Mouse (Mus musculus): Measurements from ENCODE around the gene Syndig1l. TPM values are rescaled to one million over a fixed set of nuclear protein-coding genes. Genes with fewer than 3 reads are reported as not detected.

The Syndig1l gene
- polyA plus RNA-seq, 1 experiment from 2014 or later = not detected

DNA sequence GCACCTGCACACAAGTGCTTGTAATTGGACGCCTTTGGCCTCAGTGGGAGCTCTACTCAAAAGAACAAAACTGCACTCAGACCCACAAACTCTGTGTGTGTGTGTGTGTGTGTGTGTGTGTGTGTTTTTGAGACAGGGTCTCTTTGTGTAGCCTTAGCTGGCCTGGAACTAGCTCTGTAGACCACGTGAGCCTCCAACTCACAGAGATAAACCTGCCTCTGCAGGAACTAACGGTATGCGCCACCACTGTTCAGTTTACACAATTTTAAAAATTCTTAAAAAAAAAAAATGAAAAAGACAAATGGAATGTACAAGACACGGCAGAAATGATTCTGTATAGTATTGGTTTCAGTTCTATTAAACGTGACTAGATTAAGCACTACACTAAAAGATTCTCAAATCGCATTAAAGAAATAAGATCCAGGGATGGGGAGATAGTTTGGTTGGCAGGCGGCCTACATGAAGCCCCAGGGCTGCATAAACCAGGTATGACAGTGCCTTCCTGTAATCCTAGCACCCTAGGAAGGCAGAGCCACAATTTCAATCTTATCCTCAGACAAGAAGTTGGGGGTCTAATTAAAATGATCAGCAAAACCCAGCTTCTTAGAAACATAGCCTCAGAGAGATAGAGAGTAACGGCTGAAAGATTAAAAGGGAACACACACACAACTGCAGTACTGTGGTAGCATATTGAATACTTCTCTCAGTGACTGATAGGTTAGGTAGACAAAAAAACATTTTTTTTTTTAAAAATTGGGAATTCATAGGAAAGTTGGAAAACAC, 20.0 kb upstream of the Syndig1l start:
- H3K4me2 ChIP-seq (replicated peaks; ENCODE audit: low read depth, low read length) = no peak overlapping the region
- no peaks in the 10 kb centered on the region for H3K4me1 ChIP-seq (ENCODE audit: control insufficient read depth, insufficient read depth, low read length)
- H3K4me3 ChIP-seq (ENCODE audit: low read length) = no peak overlapping the region
- H3K36me3 ChIP-seq (ENCODE audit: control insufficient read depth, insufficient read depth, low read length) = no peaks in the 10 kb centered on the region
- WGBS = 87% methylated on average over 9 of the region's 9 CpGs
- no peaks in the 10 kb centered on the region for H3K9me3 ChIP-seq (ENCODE audit: control insufficient read depth, low read length)
- H3K27ac ChIP-seq (ENCODE audit: low read depth, low read length) = no peak overlapping the region
- peaks cover under 1% of the 10 kb centered on the region; the same call in 1 of the 2 replicates for H3K27me3 ChIP-seq (ENCODE audit: control insufficient read depth, insufficient read depth, low read length)
- no peak overlapping the region for H3K9ac ChIP-seq (ENCODE audit: low read depth, low read length)
- ATAC-seq (ENCODE audit: low FRiP score, low TSS enrichment) = no peak

DNA sequence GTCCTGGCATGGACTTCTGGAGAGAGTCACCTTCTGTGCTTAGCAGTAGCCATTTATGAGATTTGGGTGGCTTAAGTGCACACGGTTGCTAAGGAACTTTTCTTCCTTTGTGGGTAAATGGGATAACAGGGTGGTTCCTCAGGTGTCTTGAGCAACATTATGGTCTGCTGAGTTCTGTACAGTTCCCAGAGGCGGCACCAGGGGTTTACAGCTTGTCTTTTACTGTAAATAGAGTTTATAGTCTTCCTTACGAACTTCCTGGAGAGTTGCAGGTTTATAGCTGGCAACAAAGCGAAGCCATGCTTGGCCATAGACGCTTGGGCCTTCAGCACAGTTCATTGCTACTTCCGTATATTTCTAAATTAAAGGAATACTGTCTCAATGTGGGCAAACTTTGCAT, 15.9 kb upstream of the Syndig1l start:
- Histone ChIP-seq H3K4me1 (ENCODE audit: control insufficient read depth, insufficient read depth, low read length) (no peaks in the 10 kb centered on the region), H3K4me3 (ENCODE audit: low read length) (no peak overlapping the region), H3K27ac (ENCODE audit: low read depth, low read length) (no peak overlapping the region), H3K4me2 (replicated peaks; ENCODE audit: low read depth, low read length) (no peak overlapping the region), H3K9me3 (ENCODE audit: control insufficient read depth, low read length) (no peaks in the 10 kb centered on the region), H3K9ac (ENCODE audit: low read depth, low read length) (no peak overlapping the region), H3K36me3 (ENCODE audit: control insufficient read depth, insufficient read depth, low read length) (no peaks in the 10 kb centered on the region), H3K27me3 (ENCODE audit: control insufficient read depth, insufficient read depth, low read length) (no peaks in the 10 kb centered on the region; the same call in 1 of the 2 replicates)
- WGBS = 71% methylated on average over 6 of the region's 6 CpGs
- ATAC-seq (ENCODE audit: low FRiP score, low TSS enrichment) = no peak

DNA sequence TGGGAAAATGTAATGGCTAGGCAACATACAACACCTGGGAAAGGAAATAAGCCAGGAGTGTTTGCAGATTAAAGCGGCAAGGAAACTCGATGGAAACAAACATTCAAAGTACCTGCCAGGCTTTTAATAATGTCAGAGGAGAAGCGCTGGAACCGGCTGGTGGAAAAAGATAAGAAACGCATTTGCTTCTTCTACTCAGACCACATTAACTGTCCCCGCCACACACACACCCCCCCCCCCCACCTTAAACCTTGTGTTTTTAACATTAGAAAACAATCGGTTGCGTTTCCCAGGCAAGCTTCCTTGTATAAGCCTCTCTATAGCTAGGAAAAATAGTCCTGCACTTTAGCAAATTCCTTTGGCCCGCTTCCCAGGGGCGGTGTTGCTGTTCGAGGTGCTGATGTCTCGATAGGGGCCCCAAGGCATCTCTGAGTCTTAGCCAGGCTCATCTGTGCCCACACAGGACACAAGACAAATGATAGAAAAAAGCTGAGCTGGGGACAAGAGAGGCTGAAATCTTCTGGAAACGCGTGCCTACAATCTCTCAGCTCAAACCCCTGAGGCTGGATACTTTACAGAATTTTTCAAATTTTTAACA, 11.3 kb upstream of the Syndig1l start:
- H3K4me2 ChIP-seq (replicated peaks; ENCODE audit: low read depth, low read length) = no peak overlapping the region
- no peak overlapping the region for H3K9ac ChIP-seq (ENCODE audit: low read depth, low read length)
- ATAC-seq (ENCODE audit: low FRiP score, low TSS enrichment) = no peak
- no peak overlapping the region for H3K27ac ChIP-seq (ENCODE audit: low read depth, low read length)
- H3K4me1 ChIP-seq (ENCODE audit: control insufficient read depth, insufficient read depth, low read length) = no peaks in the 10 kb centered on the region
- H3K27me3 ChIP-seq (ENCODE audit: control insufficient read depth, insufficient read depth, low read length) = no peaks in the 10 kb centered on the region
- H3K36me3 ChIP-seq (ENCODE audit: control insufficient read depth, insufficient read depth, low read length) = no peaks in the 10 kb centered on the region
- no peaks in the 10 kb centered on the region for H3K9me3 ChIP-seq (ENCODE audit: control insufficient read depth, low read length)
- 28% methylated on average over 14 of the region's 14 CpGs for WGBS
- H3K4me3 ChIP-seq (ENCODE audit: low read length) = no peak overlapping the region

DNA sequence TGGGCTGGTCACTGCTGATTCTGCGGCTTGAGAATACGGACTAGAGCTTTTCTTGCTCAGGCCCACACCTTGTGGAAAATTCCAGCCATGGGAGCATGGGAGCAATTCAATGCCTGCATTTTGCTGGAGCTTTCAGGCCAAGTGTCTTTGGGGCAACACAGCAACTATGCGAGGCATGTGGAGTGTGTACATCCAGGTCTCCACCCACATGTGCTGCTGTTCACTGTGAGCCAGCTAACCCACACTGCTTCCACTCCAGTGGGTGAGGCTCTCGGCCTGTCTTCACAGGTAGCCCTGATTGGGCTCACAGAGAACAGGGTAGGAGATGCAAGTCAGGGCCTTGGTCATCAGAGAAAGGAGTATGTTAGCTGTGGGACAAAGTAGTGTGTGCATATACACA, 9.2 kb upstream of the Syndig1l start:
- Histone ChIP-seq H3K27me3 (ENCODE audit: control insufficient read depth, insufficient read depth, low read length) (no peaks in the 10 kb centered on the region; the same call in 1 of the 2 replicates), H3K27ac (ENCODE audit: low read depth, low read length) (no peak overlapping the region), H3K4me2 (replicated peaks; ENCODE audit: low read depth, low read length) (no peak overlapping the region), H3K4me1 (ENCODE audit: control insufficient read depth, insufficient read depth, low read length) (no peaks in the 10 kb centered on the region), H3K4me3 (ENCODE audit: low read length) (no peak overlapping the region), H3K9ac (ENCODE audit: low read depth, low read length) (no peak overlapping the region), H3K36me3 (ENCODE audit: control insufficient read depth, insufficient read depth, low read length) (no peaks in the 10 kb centered on the region), H3K9me3 (ENCODE audit: control insufficient read depth, low read length) (no peaks in the 10 kb centered on the region)
- WGBS = 89% methylated on average over 4 of the region's 4 CpGs
- ATAC-seq (ENCODE audit: low FRiP score, low TSS enrichment) = no peak

DNA sequence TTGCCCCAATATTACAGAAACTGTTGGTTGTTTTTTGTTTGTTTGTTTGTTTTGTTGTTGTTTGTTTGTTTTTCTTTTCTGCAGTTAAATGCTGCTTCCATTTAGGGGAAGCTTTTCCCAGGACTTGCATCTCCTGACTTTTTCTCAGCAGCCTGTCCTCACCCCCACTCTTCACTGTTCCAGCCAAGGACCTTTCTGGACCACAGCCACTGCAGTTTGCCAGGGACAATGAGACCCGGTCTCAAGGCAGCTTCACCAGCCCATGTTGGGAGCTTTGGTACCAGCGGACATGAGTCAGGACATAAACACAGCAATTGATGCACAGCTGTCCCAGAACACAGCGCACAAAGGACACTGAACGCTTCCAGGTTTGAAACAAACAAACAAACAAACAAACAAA, 8.3 kb upstream of the Syndig1l start:
- Histone ChIP-seq H3K36me3 (ENCODE audit: control insufficient read depth, insufficient read depth, low read length) (no peaks in the 10 kb centered on the region), H3K4me2 (replicated peaks; ENCODE audit: low read depth, low read length) (no peak overlapping the region), H3K9ac (ENCODE audit: low read depth, low read length) (no peak overlapping the region), H3K4me3 (ENCODE audit: low read length) (no peak overlapping the region), H3K27ac (ENCODE audit: low read depth, low read length) (no peak overlapping the region), H3K27me3 (ENCODE audit: control insufficient read depth, insufficient read depth, low read length) (peaks cover 9% of the 10 kb centered on the region), H3K9me3 (ENCODE audit: control insufficient read depth, low read length) (no peaks in the 10 kb centered on the region), H3K4me1 (ENCODE audit: control insufficient read depth, insufficient read depth, low read length) (no peaks in the 10 kb centered on the region)
- no peak for ATAC-seq (ENCODE audit: low FRiP score, low TSS enrichment)
- WGBS = 74% methylated on average over 4 of the region's 4 CpGs

DNA sequence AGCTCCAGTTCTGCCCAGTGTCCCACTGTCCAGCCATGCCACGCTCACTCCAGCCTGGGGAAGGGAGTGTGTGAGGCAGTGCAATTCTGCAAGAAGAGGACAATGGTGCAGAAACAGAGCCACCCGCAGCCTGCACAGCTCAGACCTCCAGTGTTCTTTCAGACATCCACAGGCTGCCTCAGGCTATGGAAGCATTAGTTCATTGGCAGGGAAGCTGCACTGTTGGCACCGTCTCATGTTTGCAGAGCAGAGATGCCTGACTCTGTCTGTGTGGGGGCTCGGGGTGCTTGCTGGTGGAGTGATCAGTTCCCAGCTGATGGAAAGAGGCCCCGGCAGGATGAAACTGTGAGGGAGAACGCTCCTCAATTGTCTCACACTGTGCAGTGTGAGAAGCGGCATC, 4.0 kb upstream of the Syndig1l start:
- peaks cover 52% of the 10 kb centered on the region for H3K27me3 ChIP-seq (ENCODE audit: control insufficient read depth, insufficient read depth, low read length)

DNA sequence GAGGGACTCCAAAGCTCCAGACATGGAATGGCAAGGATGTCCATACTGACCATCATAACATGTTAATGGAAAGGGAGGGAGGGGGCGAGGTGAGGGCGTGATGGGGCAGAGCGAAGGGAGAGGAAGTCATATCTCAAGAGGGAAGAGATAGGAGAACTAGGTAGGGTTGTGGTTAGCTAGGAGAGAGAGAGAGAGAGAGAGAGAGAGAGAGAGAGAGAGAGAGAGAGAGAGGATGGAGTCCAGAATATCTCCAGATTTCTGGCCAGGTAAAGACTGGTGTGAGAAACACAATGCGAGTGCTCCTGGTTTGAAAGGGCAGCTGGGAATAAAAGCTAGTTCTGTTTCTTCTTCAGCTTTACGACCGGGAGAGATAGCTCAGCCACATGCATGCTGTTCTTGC, 6.5 kb downstream of the Syndig1l start:
- H3K4me1 ChIP-seq (ENCODE audit: control insufficient read depth, insufficient read depth, low read length) = no peaks in the 10 kb centered on the region
- H3K36me3 ChIP-seq (ENCODE audit: control insufficient read depth, insufficient read depth, low read length) = no peaks in the 10 kb centered on the region
- no peak overlapping the region for H3K27ac ChIP-seq (ENCODE audit: low read depth, low read length)
- H3K9me3 ChIP-seq (ENCODE audit: control insufficient read depth, low read length) = no peaks in the 10 kb centered on the region
- H3K4me3 ChIP-seq (ENCODE audit: low read length) = no peak overlapping the region
- H3K4me2 ChIP-seq (replicated peaks; ENCODE audit: low read depth, low read length) = no peak overlapping the region
- H3K27me3 ChIP-seq (ENCODE audit: control insufficient read depth, insufficient read depth, low read length) = peaks cover 3% of the 10 kb centered on the region
- no peak for ATAC-seq (ENCODE audit: low FRiP score, low TSS enrichment)
- no peak overlapping the region for H3K9ac ChIP-seq (ENCODE audit: low read depth, low read length)
- WGBS = 82% methylated on average over 6 of the region's 6 CpGs

More for the DNA sequence above, 4.0 kb upstream of the Syndig1l start:
- H3K4me1 ChIP-seq (ENCODE audit: control insufficient read depth, insufficient read depth, low read length) = no peaks in the 10 kb centered on the region
- no peak overlapping the region for H3K9ac ChIP-seq (ENCODE audit: low read depth, low read length)
- no peak for ATAC-seq (ENCODE audit: low FRiP score, low TSS enrichment)
- 68% methylated on average over 7 of the region's 7 CpGs for WGBS
- no peak overlapping the region for H3K4me3 ChIP-seq (ENCODE audit: low read length)
- H3K4me2 ChIP-seq (replicated peaks; ENCODE audit: low read depth, low read length) = no peak overlapping the region
- H3K36me3 ChIP-seq (ENCODE audit: control insufficient read depth, insufficient read depth, low read length) = no peaks in the 10 kb centered on the region
- no peaks in the 10 kb centered on the region for H3K9me3 ChIP-seq (ENCODE audit: control insufficient read depth, low read length)
- H3K27ac ChIP-seq (ENCODE audit: low read depth, low read length) = no peak overlapping the region

DNA sequence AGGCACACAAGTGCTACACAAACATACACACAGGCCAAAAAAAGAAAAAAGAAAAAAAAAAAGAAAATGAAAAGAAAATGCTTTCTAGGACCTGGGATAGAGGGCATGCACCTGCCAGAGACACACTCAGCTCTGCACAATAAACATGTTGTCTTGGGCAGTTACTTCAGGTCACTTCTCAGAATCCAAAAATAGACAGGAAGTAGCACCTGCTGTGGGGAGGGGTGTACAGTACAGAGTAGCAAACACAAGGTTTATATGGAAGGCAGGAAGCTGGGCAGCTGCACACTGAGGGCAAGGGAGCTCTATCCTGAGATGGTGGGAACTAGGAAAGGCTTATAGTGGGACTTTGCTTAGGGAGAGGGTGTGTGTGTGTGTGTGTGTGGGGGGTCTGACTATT, 7.3 kb downstream of the Syndig1l start:
- Histone ChIP-seq H3K9me3 (ENCODE audit: control insufficient read depth, low read length) (no peaks in the 10 kb centered on the region), H3K4me3 (ENCODE audit: low read length) (no peak overlapping the region), H3K27ac (ENCODE audit: low read depth, low read length) (no peak overlapping the region), H3K9ac (ENCODE audit: low read depth, low read length) (no peak overlapping the region), H3K27me3 (ENCODE audit: control insufficient read depth, insufficient read depth, low read length) (no peaks in the 10 kb centered on the region), H3K36me3 (ENCODE audit: control insufficient read depth, insufficient read depth, low read length) (no peaks in the 10 kb centered on the region), H3K4me2 (replicated peaks; ENCODE audit: low read depth, low read length) (no peak overlapping the region), H3K4me1 (ENCODE audit: control insufficient read depth, insufficient read depth, low read length) (no peaks in the 10 kb centered on the region)
- ATAC-seq (ENCODE audit: low FRiP score, low TSS enrichment) = no peak

DNA sequence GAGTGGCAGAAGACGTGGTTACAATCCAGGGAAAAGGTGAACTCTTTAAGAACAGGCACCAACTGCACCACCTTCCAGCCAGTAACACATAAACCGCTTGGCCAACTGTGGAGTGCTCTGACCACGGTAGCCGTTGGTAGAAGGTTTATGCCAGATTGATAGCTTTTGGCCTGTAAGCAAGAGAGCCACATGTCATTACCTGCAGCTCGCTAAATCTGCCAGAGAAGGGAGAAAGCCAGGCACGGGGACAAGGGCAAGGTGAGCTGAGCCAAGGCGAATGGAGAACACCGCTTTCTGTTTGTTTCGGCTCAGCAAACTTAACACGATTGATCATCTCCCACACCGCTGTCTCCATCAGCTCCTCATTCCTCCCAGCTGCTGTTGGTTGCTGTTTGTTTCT, 9.6 kb downstream of the Syndig1l start:
- Histone ChIP-seq H3K4me1 (ENCODE audit: control insufficient read depth, insufficient read depth, low read length) (no peaks in the 10 kb centered on the region), H3K9ac (ENCODE audit: low read depth, low read length) (no peak overlapping the region), H3K9me3 (ENCODE audit: control insufficient read depth, low read length) (no peaks in the 10 kb centered on the region), H3K36me3 (ENCODE audit: control insufficient read depth, insufficient read depth, low read length) (no peaks in the 10 kb centered on the region), H3K4me3 (ENCODE audit: low read length) (no peak overlapping the region), H3K27me3 (ENCODE audit: control insufficient read depth, insufficient read depth, low read length) (no peaks in the 10 kb centered on the region), H3K4me2 (replicated peaks; ENCODE audit: low read depth, low read length) (no peak overlapping the region), H3K27ac (ENCODE audit: low read depth, low read length) (no peak overlapping the region)
- ATAC-seq (ENCODE audit: low FRiP score, low TSS enrichment) = no peak
- 85% methylated on average over 11 of the region's 11 CpGs for WGBS
